Mouse (Mus musculus) olfactory bulb, adult 2 months (tissue): Measurements from ENCODE around the gene Lsg1.

ENCODE experiments used
- CTCF ChIP-seq: fragments of 200-500 bp; IDR thresholded peaks from 2 replicates; pipeline ENCODE4 v1.5.1; 2012; ENCODE audit warnings: low read depth, mild to moderate bottlenecking, low read length, moderate library complexity; ENCODE audit not compliant: insufficient read depth
- POLR2A ChIP-seq: fragments of 200-500 bp; IDR thresholded peaks from 2 replicates; pipeline ENCODE4 v1.6.1; 2012; ENCODE audit warnings: mild to moderate bottlenecking, low read depth, low read length, moderate library complexity; ENCODE audit not compliant: insufficient read depth

GRCm38 (mm10) chr16:30518635-30519034 lies 68.8 kb downstream of the Lsg1 start:
- TF ChIP-seq CTCF (no peak), POLR2A (no peak)
